Mouse (Mus musculus): ENCODE measurements around the gene Matn3. TPM values are rescaled to one million over a fixed set of nuclear protein-coding genes. Genes with fewer than 3 reads are reported as not detected.

Gene Matn3
- total RNA-seq, 1 experiment from 2014 or later, result not detected

DNA sequence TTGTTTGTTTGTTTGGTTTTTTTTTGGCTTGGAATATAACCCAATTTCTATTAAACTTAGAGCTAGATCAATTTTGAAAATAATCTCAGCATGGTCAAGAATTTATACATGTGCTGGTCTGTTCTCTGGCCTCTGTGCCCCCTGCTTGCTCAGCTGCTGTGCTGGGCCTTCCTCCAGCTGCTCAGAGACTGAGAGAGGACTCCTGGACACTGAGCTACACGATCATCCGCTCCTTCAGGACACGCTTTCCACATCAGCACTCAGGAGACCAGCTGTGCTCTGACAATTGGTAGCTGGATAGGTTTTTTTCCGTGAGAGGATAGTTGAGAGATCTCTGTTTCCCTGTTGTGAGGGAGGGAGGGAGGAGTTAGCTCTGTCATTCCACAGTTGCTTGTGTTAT is 62.6 kb downstream of the Matn3 start:
- no peak for ATAC-seq (replicated peaks; ENCODE audit: low read depth, poor library complexity, severe bottlenecking)

DNA sequence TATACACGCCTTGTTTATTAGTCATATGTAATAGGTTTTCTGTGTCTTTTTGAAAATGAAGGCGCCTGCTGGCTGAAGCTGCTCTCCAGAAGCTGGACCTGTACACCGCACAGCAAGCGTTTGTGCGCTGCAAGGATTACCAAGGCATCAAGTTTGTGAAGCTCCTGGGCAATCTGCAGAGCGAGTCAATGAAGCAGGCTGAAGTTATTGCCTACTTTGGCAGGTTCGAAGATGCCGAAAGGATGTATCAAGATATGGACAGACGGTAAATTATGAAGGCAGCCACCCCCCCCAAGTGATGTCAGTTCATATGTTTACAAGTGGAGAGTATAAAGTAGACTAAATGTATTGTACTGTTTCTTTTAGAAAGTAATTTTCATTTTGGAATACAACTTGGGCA is 68.6 kb downstream of the Matn3 start:
- no peak for ATAC-seq (replicated peaks; ENCODE audit: low read depth, poor library complexity, severe bottlenecking)

- no peak for ATAC-seq (replicated peaks; ENCODE audit: low read depth, poor library complexity, severe bottlenecking)
Measured at GRCm38 (mm10) chr12:9020431-9020830, 72.7 kb downstream of the Matn3 start.

DNA sequence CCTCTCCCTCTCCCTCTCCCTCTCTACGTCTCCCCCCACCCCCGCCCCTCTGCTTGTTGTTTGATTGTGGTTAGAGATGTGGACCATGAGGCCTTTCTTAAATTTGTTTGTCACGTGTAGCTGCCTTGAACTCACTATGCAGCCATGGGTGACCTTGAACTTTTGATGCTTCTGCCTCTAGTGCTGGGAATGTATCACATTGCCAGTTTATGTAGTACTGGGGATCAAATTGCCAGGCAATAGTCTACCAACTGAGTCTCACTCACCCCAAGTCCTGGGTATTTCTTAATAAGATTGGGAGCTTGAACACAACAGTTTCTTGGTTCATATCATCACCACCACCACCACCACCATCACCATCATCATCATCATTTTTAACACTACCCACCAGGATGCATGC is 73.3 kb downstream of the Matn3 start:
- ATAC-seq (replicated peaks; ENCODE audit: low read depth, poor library complexity, severe bottlenecking), result no peak

Other genes starting within 250 kb of the Matn3 start
- 1.9 and 5.4 TPM in 2 replicates for gene Sdc1, start 176.6 kb upstream of the Matn3 start, total RNA-seq (2017)
- gene Laptm4a, start 26.3 kb upstream of the Matn3 start, total RNA-seq (2017), result 115 and 122 TPM in 2 replicates
- 3.8 and 4.1 TPM in 2 replicates for gene Wdr35, start 26.0 kb downstream of the Matn3 start, total RNA-seq (2017)
- gene Ttc32, start 82.1 kb downstream of the Matn3 start, total RNA-seq (2017), result 18.0 and 36.4 TPM in 2 replicates